Mouse (Mus musculus): Measurements from ENCODE around the gene Rasgrf1. TPM values are rescaled to one million over a fixed set of nuclear protein-coding genes. Genes with fewer than 3 reads are reported as not detected.

The Rasgrf1 gene
- not detected in 2 replicates for total RNA-seq (2015; ENCODE audit: low replicate concordance)
- total RNA-seq (2017; ENCODE audit: low replicate concordance), result not detected in 2 replicates

- ATAC-seq (replicated peaks; ENCODE audit: low FRiP score, poor library complexity, severe bottlenecking), result no peak
These were observed at the start of gene Rasgrf1 for GRCm38 (mm10) chr9:89909131-89910010. Gene Rasgrf1 (plus strand): TSS chr9:89909908.

DNA sequence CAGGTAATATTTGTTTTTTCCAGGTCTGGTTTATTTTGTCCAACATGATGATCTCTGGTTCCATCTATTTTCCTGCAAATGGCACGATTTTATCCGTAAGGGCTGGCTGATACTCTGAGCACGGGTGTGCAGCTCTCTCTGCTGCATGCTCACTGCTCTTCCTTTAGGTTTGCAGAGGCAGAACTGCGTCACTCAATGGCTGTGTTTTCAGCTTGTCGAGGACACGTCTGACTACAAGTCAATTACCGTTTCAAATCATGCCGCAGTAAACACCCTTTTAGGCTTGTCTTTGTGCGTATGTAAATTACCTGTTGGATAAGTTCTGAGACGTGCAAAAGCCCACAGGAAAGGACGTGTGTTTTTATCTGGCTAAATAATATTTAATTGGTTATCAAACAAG lies 49.6 kb upstream of the Rasgrf1 start:
- ATAC-seq (replicated peaks; ENCODE audit: low FRiP score, poor library complexity, severe bottlenecking), result no peak

DNA sequence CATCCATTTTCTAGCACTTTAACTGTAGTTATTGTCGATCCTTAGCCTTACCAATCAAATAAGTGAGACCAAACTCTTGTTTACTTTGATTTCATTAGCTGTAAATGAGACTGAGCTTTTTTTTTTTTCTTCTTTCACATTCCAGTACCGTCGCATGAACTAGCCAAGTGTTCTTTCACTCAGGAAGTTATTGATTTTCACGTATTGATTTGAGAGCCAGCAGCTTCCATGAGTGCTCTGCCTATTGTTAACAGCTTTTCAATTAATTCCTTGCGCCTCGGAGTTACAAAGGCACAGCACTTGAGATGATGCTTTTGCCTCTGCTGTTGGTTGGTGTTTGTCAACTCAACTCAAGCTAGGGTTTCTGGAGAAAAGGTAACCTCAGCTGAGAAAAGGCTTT lies 49.1 kb upstream of the Rasgrf1 start:
- ATAC-seq (replicated peaks; ENCODE audit: low FRiP score, poor library complexity, severe bottlenecking), result no peak

- ATAC-seq (replicated peaks; ENCODE audit: low FRiP score, poor library complexity, severe bottlenecking), result no peak
These were observed 42.6 kb upstream of the Rasgrf1 start for GRCm38 (mm10) chr9:89867141-89867540.

GRCm38 (mm10) chr9:89868093-89868729 lies 41.5 kb upstream of the Rasgrf1 start:
- ATAC-seq (replicated peaks; ENCODE audit: low FRiP score, poor library complexity, severe bottlenecking), result no peak

GRCm38 (mm10) chr9:89869594-89869993 lies 40.1 kb upstream of the Rasgrf1 start:
- no peak for ATAC-seq (replicated peaks; ENCODE audit: low FRiP score, poor library complexity, severe bottlenecking)

- ATAC-seq (replicated peaks; ENCODE audit: low FRiP score, poor library complexity, severe bottlenecking), result no peak
These were observed 39.1 kb upstream of the Rasgrf1 start for GRCm38 (mm10) chr9:89870531-89871150.

GRCm38 (mm10) chr9:89872137-89872536 lies 37.6 kb upstream of the Rasgrf1 start:
- no peak for ATAC-seq (replicated peaks; ENCODE audit: low FRiP score, poor library complexity, severe bottlenecking)

GRCm38 (mm10) chr9:89874434-89874833 lies 35.3 kb upstream of the Rasgrf1 start:
- no peak for ATAC-seq (replicated peaks; ENCODE audit: low FRiP score, poor library complexity, severe bottlenecking)

- no peak for ATAC-seq (replicated peaks; ENCODE audit: low FRiP score, poor library complexity, severe bottlenecking)
These were observed 34.2 kb upstream of the Rasgrf1 start for GRCm38 (mm10) chr9:89875551-89875950.

DNA sequence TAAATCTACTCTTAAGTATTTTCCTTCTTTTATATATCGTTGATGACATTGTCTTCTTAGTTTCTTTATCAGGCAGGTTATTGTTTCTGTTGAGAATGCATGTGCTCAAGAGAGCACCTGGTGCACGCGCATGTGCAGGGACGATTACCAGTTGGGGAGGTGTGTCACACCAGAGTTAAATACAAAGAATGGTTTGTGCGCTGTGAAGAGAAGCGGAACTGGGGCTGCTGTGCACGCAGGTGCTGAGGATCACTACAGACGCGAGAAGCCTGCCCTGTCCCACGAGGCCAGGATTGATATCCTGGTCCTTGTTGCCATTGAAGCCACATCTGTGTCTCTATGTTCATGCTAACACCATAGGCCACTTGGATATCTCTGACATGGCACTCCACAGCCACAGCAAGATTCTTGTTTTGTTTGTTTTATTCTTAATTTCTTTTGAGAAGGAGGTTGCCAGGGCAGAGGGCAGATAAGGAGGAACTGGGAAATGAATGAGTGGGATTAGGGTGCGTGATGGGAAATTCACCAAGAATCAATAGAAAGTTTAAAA lies 31.2 kb upstream of the Rasgrf1 start:
- ATAC-seq (replicated peaks; ENCODE audit: low FRiP score, poor library complexity, severe bottlenecking), result no peak

DNA sequence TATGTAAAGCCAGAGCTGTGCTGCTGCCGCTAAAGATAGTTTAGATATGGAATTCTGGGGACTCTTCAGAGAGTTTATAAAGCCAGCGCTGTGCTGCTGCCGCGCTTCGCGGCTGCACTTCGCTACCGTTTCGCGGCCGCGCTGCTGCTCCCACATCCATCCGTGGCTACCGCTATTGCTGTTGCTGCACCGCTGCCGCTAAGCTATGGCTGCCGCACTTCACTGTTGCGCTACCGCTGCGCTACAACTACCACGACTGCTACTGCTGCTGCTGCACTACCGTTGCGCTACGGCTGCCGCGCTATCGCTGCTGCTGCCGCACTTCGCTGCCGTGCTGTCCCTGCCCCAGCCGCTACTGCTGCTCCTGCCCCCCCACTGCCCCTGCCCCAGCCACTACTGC lies 30.1 kb upstream of the Rasgrf1 start:
- ATAC-seq (replicated peaks; ENCODE audit: low FRiP score, poor library complexity, severe bottlenecking), result no peak

DNA sequence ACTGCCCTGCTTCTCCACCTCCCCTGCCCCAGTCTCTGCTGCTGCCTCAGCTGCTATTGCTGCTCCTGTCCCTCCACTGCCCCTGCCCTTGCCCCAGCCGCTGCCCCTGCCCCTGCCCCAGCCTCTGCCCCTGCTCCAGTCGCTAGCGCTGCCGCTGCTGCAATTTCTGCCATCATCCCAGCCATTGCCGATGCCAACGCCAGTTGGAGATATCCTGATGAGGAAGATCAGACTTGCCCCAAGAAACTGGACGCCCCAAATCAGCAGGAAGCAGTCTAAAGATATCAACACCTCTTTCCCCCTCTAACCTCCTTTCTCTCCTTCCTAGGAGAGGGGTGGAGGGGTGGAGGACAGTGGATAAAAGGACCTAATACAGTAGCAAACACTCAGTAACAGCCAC lies 28.2 kb upstream of the Rasgrf1 start:
- no peak for ATAC-seq (replicated peaks; ENCODE audit: low FRiP score, poor library complexity, severe bottlenecking)

GRCm38 (mm10) chr9:89882583-89882982 lies 27.1 kb upstream of the Rasgrf1 start:
- no peak for ATAC-seq (replicated peaks; ENCODE audit: low FRiP score, poor library complexity, severe bottlenecking)

- no peak for ATAC-seq (replicated peaks; ENCODE audit: low FRiP score, poor library complexity, severe bottlenecking)
These were observed 23.9 kb upstream of the Rasgrf1 start for GRCm38 (mm10) chr9:89885701-89886218.

DNA sequence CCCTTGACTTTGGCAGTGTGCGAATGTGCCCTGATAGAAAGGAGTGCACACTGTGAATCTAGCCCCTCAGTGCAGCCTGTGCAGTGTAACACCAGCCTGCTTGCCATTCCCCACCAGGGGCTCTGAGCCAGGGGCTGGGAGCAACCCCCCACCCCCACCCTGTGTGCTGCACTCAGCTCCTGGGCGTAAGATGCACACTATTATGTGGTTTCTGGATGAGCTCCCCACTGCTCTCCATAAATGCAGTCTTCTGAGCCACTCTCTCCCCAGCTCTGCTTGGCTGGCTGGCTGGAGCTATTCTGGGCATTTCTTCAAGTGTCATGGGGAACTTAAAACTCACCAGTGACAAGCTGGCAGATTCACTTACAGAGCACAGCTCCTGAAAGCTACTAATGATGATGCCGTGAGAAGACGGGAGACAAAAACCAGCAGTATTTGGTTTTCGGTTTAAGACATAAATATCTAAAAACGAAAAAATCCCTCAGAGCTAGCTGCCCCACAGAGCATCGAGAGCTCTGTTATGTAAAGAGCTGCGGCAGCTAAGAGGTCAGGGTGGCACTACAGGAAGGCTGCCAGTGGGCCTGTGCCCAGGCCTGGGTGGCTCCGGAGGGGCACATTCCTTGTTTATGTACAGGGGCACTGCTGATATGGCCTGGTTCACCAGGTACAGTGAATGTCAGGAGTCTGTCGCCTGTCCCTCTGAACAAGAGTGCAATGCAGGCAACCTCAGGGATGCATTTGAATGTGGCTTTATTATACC lies 18.0 kb upstream of the Rasgrf1 start:
- ATAC-seq (replicated peaks; ENCODE audit: low FRiP score, poor library complexity, severe bottlenecking), result no peak

DNA sequence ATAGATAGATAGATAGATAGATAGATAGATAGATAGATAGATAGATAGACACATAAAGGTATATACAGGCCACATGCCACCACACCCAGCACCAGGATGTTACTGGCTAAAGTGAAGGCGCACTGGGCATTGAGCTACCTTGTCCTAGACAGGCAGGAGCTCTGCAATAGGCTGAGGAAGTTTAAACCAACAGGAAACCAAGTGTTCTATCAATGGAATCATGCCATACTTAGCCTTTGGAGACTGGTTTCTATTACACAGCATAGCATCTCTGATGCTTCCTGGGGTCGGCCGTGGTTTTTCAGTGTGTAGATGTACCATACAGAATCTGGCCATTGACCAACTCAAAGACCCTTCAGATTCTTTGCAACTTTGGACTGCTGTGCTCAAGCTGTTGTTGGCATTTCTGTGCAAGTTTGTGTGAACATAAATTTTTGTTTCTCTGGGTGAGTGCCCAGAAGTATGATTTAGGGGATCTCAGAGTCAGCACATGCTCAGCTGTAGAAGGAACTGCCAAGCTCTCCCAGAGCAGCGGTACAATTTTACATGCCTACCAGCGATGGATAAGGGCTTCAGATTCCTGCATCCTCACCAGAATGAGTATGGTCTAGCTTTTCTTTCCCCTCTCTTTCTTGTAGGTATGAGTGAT lies 17.0 kb upstream of the Rasgrf1 start:
- ATAC-seq (replicated peaks; ENCODE audit: low FRiP score, poor library complexity, severe bottlenecking), result no peak

DNA sequence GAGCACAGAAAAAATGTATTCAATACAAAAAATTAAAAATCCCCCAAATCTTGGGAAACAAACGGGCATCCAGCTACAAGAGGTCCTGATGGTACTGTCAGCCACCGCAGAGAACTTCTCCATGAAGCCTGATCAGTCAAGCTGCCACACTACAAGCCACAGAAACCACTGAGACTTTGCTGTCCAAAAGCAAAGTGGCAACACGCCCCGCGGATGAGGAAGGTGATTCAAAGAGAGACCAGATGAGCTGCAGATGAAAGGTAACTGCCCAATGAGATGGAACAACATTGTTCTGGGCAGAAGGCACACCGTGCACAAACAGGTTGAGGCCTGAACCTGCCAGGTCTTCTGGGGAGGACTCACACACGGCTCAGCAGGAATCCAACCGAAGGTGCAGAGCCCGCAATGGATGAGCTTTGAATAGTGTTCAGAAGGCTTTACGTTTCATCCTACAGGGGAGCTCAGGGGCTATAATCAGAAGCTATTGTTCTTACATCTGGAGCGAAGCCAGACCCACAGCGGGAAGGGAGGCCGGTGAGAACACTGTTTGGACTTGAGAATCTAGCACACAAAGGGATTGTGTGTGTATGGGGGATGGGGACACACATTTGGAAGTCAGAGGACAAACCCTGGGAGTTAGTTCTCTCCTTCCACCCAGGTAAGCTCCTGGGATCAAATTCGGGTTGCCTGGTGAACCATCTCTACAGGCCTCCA lies 9.4 kb upstream of the Rasgrf1 start:
- no peak for ATAC-seq (replicated peaks; ENCODE audit: low FRiP score, poor library complexity, severe bottlenecking)
